Mouse (Mus musculus): ENCODE measurements around the gene Nkx2-5. TPM values are rescaled to one million over a fixed set of nuclear protein-coding genes. Genes with fewer than 3 reads are reported as not detected.

The Nkx2-5 gene
- polyA plus RNA-seq, 1 experiment from 2014 or later = 0.66 TPM

DNA sequence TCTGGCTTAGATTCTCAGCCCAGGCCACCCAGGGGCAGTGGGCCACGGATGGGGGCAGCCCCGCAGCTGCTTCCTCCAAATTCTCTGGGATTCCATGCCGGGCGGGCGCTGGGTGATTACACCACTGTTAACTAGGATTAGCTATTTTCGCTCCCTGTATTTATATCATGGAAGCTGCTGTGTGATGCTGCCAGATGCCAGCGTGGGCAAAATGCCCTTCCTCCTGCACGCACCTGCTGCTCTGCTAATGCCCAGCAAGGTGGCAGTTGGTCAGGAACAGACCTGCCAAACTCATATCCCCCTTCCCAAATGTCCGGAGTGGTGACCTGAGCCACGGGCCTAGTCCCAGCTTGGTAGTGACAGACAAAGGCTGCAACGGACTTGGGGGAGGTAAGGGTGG, 29.7 kb upstream of the Nkx2-5 start:
- Histone ChIP-seq H3K4me1 (replicated peaks) (no peaks in the 10 kb centered on the region), H3K27me3 (no peaks in the 10 kb centered on the region), H3K9ac (no peak overlapping the region), H3K36me3 (no peaks in the 10 kb centered on the region), H3K4me2 (no peak overlapping the region), H3K4me3 (no peak overlapping the region), H3K27ac (replicated peaks) (no peak overlapping the region), H3K9me3 (no peaks in the 10 kb centered on the region)
- ATAC-seq (ENCODE audit: low read depth) = no peak
- 73% methylated on average over 11 of the region's 11 CpGs for WGBS

DNA sequence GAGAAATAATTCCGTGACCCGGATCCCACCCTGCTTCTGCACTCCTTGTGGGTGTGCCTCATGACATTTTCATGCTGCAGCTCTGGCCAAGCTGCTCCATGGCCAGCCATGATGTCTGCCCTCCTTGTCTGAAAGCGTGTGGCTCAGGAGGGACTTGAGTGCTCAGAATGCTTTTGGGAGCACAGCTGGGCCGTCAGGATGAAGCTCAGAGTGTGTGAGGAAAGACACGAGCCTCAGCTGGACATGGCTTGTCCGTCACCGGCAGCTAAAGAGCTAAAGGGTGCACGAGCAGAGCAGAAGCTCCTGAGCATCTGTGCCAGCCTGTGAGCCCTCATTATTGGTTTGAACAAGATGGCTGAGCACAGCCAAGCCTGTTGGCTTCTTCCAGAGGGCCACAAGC, 28.7 kb upstream of the Nkx2-5 start:
- Histone ChIP-seq H3K9ac (no peak overlapping the region), H3K27ac (replicated peaks) (no peak overlapping the region), H3K4me2 (no peak overlapping the region), H3K9me3 (no peaks in the 10 kb centered on the region), H3K4me3 (no peak overlapping the region), H3K36me3 (no peaks in the 10 kb centered on the region), H3K4me1 (replicated peaks) (no peaks in the 10 kb centered on the region), H3K27me3 (no peaks in the 10 kb centered on the region; the same call in 1 of the 2 replicates)
- no peak for ATAC-seq (ENCODE audit: low read depth)
- WGBS = 75% methylated on average over 8 of the region's 8 CpGs

DNA sequence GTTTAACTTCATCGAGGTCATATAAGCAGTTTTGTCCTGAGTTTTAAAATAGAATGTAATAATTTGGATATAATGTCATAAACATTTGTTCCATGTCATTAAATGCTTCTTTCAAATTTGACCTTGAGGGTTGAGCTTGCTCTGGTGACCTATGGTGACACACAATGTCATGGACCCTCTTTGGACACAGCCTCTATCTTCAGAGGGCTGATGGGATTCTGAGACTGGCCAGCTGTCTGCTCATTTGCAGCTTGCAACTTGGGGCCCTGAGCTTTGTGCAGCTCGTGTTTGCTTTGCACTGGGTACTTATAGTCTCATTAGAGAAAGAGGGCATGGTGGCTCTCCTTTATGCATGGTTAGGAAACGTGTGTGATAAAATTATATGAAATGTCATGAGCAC, 28.1 kb upstream of the Nkx2-5 start:
- Histone ChIP-seq H3K27ac (replicated peaks) (no peak overlapping the region), H3K4me2 (no peak overlapping the region), H3K4me3 (no peak overlapping the region), H3K9me3 (no peaks in the 10 kb centered on the region), H3K27me3 (peaks cover under 1% of the 10 kb centered on the region; the same call in 1 of the 2 replicates), H3K9ac (no peak overlapping the region), H3K4me1 (replicated peaks) (no peaks in the 10 kb centered on the region), H3K36me3 (no peaks in the 10 kb centered on the region)
- no peak for ATAC-seq (ENCODE audit: low read depth)
- 67% methylated on average over 3 of the region's 3 CpGs for WGBS

DNA sequence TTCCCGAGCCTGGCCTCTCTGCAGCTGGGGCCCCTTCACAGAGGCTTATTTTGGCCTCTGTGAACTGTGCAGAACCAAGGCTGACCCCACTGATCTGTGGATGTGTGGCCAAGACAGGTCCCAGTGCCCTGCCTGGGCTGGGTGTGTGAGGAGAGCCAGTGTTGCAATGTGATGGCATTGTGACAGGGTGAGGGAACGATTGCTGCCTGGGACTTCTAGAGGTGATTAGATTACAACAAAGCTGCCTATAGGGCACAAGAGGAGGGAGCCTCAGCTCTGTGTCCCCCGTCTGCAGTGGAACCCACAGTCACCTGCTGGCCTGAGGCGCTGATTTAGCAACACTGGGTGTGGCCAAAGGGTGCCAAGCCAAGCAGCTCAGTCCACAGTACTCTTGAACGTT, 23.9 kb upstream of the Nkx2-5 start:
- Histone ChIP-seq H3K27me3 (peaks cover 11% of the 10 kb centered on the region; the same call in 1 of the 2 replicates), H3K36me3 (no peaks in the 10 kb centered on the region), H3K4me3 (no peak overlapping the region), H3K4me2 (no peak overlapping the region), H3K9ac (no peak overlapping the region), H3K4me1 (replicated peaks) (no peaks in the 10 kb centered on the region), H3K9me3 (no peaks in the 10 kb centered on the region), H3K27ac (replicated peaks) (no peak overlapping the region)
- ATAC-seq (ENCODE audit: low read depth) = no peak
- WGBS = 36% methylated on average over 5 of the region's 5 CpGs

DNA sequence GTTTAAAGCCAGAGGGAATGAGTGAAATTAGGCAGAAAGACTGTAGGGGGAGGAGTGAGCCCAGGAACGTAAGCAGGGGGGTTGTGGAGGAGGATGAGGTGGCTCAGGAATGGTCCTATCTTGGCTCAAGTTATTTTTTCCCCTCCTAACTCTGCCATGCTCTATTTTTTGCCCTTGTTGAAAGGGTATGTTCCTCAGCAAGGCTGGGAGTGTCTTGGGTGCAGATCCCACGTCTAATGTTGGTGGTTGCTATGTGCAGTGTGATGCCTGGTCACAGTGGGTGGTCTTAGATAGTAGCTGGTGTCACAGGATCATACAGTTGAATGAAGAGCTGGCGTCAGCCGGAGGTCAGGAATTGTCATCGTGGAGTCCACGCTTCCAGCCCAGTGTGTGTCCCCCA, 20.3 kb upstream of the Nkx2-5 start:
- Histone ChIP-seq H3K4me3 (no peak overlapping the region), H3K36me3 (no peaks in the 10 kb centered on the region), H3K9me3 (peaks cover 3% of the 10 kb centered on the region; the same call in 1 of the 2 replicates), H3K4me2 (no peak overlapping the region), H3K27me3 (peaks cover 29% of the 10 kb centered on the region), H3K4me1 (replicated peaks) (0 out of 2 replicates have a peak, but pooled peaks cover 5% of the 10 kb centered on the region), H3K27ac (replicated peaks) (no peak overlapping the region), H3K9ac (no peak overlapping the region)
- 71% methylated on average over 6 of the region's 6 CpGs for WGBS
- no peak for ATAC-seq (ENCODE audit: low read depth)

DNA sequence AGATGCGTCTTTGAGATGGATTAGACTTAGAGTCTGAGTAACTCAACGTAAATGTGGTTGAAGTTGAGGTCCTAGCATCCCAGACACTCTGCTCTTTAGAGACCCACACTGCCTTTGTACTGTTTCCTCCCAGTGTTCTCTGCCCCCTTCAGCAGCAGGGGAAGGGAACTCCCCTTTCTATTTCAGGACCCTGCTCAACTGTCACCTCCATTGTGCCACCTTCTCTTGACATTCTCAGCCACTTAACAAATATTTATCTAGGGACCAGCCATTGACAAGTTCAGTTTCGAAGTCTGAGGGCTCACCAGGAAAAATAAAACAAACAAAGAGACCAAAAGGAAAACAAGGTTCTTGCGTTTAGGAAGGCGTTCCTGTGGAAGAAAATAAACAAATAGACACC, 19.5 kb upstream of the Nkx2-5 start:
- 62% methylated on average over 5 of the region's 5 CpGs for WGBS
- Histone ChIP-seq H3K36me3 (no peaks in the 10 kb centered on the region), H3K9me3 (peaks cover 3% of the 10 kb centered on the region; the same call in 1 of the 2 replicates), H3K4me1 (replicated peaks) (0 out of 2 replicates have a peak, but pooled peaks cover 5% of the 10 kb centered on the region), H3K27me3 (peaks cover 37% of the 10 kb centered on the region), H3K27ac (replicated peaks) (no peak overlapping the region), H3K9ac (no peak overlapping the region), H3K4me3 (no peak overlapping the region), H3K4me2 (no peak overlapping the region)
- ATAC-seq (ENCODE audit: low read depth) = no peak

DNA sequence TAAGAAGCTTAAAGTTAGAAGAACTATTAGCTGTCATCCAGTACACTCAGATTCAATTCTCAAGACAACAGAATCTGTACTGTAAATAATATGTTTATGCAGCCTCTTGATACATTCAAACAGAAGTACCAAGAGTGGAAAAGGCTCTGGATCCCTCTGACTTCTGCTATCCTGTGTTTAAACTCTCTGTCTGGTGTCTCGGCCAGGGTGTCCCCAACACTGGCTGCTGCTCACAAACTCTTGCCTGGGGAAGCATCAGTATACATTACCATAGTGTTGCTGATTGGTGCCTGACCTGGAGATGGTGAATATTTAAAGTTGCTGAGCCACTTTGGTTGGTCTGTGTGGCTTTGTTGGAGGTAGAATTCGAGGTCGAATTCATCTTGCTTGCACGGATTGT, 17.0 kb upstream of the Nkx2-5 start:
- H3K9ac ChIP-seq = 0 out of 2 replicates have a peak overlapping the region, but pooled peaks have one; percentile 17
- no peak for ATAC-seq (ENCODE audit: low read depth)
- H3K36me3 ChIP-seq = no peaks in the 10 kb centered on the region
- 0 out of 2 replicates have a peak, but pooled peaks cover 5% of the 10 kb centered on the region for H3K4me1 ChIP-seq (replicated peaks)
- H3K4me3 ChIP-seq = no peak overlapping the region
- WGBS = 74% methylated on average over 4 of the region's 4 CpGs
- no peak overlapping the region for H3K27ac ChIP-seq (replicated peaks)
- H3K27me3 ChIP-seq = peaks cover 53% of the 10 kb centered on the region
- no peak overlapping the region for H3K4me2 ChIP-seq
- peaks cover 3% of the 10 kb centered on the region; the same call in 1 of the 2 replicates for H3K9me3 ChIP-seq

DNA sequence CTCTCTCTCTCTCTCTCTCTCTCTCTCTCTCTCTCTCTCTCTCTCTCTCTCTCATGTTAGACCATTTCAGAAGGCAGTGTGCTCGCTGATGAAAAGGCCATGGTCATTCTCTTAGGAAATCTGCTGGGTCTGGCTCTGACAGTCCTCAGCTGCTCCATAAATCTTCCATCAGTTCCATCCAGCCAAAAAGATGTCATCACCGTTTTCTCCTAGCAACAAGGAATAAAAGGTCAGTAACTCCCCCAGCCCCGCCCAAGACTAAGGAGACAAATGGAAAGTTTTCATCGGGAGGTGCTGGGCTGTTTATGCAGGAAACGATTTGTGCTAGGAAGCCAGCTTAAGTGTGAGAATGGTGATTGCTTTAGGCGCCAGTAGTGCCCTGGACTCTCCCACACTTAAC, 16.6 kb upstream of the Nkx2-5 start:
- WGBS = 12% methylated on average over 6 of the region's 6 CpGs
- no peak for ATAC-seq (ENCODE audit: low read depth)
- no peak overlapping the region for H3K27ac ChIP-seq (replicated peaks)
- no peak overlapping the region for H3K4me3 ChIP-seq
- peaks cover 57% of the 10 kb centered on the region for H3K27me3 ChIP-seq
- H3K9me3 ChIP-seq = peaks cover 3% of the 10 kb centered on the region; the same call in 1 of the 2 replicates
- 0 out of 2 replicates have a peak overlapping the region, but pooled peaks have one; percentile 17 for H3K9ac ChIP-seq
- no peaks in the 10 kb centered on the region for H3K36me3 ChIP-seq
- H3K4me2 ChIP-seq = no peak overlapping the region
- 0 out of 2 replicates have a peak, but pooled peaks cover 5% of the 10 kb centered on the region for H3K4me1 ChIP-seq (replicated peaks)

DNA sequence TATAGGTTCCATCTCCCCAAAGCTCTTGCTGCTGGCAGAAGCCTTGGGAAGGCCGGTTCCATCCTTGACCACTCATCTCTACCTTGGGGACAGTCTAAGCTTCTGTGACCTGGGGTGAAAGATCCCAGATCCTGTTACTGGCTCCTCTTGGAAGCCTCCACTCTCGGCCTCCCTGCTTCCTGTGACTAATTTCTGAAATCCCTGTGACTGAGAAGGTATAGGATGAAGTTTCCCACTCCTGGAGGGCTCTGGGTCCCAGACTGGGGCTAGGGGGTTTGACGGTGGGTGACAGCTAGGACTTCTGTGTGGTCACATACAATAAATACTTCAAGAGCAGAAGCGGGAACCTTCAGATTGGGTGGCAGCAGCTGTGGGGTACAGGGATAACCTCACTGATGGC, 16.1 kb upstream of the Nkx2-5 start:
- H3K9ac ChIP-seq = no peak overlapping the region
- peaks cover 62% of the 10 kb centered on the region for H3K27me3 ChIP-seq
- H3K4me2 ChIP-seq = no peak overlapping the region
- no peaks in the 10 kb centered on the region for H3K36me3 ChIP-seq
- no peak overlapping the region for H3K27ac ChIP-seq (replicated peaks)
- 0 out of 2 replicates have a peak, but pooled peaks cover 5% of the 10 kb centered on the region for H3K4me1 ChIP-seq (replicated peaks)
- no peak for ATAC-seq (ENCODE audit: low read depth)
- no peak overlapping the region for H3K4me3 ChIP-seq
- H3K9me3 ChIP-seq = peaks cover 3% of the 10 kb centered on the region; the same call in 1 of the 2 replicates
- WGBS = 43% methylated on average over 4 of the region's 4 CpGs

DNA sequence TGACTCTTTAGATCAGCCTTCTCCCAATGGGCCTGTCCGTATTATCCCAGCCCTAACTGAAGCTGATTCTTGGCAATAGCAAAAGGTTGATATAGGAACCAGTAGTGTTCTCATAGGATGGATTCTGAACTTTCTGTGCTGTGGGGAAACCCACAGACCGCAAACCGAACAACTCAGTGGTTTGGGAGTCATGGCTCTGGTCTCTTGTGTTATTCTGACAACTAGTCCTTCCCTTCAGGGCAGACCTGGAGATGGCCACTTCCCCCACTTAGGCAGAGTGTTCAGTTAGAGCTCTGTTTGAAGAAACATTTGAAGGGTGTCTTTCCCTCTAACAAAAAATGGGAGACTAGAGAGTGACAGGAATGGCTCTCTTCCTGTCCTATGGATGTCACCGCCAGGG, 7.5 kb upstream of the Nkx2-5 start:
- Histone ChIP-seq H3K9ac (no peak overlapping the region), H3K4me2 (no peak overlapping the region), H3K36me3 (no peaks in the 10 kb centered on the region), H3K27me3 (peaks cover 96% of the 10 kb centered on the region), H3K4me3 (no peak overlapping the region), H3K27ac (replicated peaks) (no peak overlapping the region), H3K9me3 (no peaks in the 10 kb centered on the region), H3K4me1 (replicated peaks) (peaks cover 15% of the 10 kb centered on the region)
- 1% methylated on average over 4 of the region's 4 CpGs for WGBS
- no peak for ATAC-seq (ENCODE audit: low read depth)

DNA sequence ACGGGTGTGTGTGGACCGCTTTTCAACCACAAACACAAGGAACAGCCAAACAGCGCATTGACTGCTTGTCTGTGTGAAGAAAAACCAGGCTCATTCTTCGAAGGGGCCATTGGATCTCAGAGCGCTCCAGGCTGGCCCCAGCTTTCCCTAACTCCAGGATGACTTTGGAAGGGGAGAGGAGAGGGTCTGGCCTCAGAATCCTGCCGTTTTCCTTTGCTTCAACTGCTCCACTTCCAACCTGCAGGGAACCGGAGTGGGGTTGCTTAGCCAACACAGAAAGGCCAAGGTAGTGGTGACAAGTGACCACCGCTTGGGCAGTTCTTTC, 6.3 kb upstream of the Nkx2-5 start:
- H3K4me1 ChIP-seq (replicated peaks) = peaks cover 15% of the 10 kb centered on the region
- H3K27me3 ChIP-seq = peaks cover 94% of the 10 kb centered on the region
- no peak overlapping the region for H3K9ac ChIP-seq
- no peaks in the 10 kb centered on the region for H3K9me3 ChIP-seq
- no peak overlapping the region for H3K27ac ChIP-seq (replicated peaks)
- ATAC-seq (ENCODE audit: low read depth) = no peak
- no peak overlapping the region for H3K4me2 ChIP-seq
- 3% methylated on average over 8 of the region's 8 CpGs for WGBS
- no peaks in the 10 kb centered on the region for H3K36me3 ChIP-seq
- no peak overlapping the region for H3K4me3 ChIP-seq

DNA sequence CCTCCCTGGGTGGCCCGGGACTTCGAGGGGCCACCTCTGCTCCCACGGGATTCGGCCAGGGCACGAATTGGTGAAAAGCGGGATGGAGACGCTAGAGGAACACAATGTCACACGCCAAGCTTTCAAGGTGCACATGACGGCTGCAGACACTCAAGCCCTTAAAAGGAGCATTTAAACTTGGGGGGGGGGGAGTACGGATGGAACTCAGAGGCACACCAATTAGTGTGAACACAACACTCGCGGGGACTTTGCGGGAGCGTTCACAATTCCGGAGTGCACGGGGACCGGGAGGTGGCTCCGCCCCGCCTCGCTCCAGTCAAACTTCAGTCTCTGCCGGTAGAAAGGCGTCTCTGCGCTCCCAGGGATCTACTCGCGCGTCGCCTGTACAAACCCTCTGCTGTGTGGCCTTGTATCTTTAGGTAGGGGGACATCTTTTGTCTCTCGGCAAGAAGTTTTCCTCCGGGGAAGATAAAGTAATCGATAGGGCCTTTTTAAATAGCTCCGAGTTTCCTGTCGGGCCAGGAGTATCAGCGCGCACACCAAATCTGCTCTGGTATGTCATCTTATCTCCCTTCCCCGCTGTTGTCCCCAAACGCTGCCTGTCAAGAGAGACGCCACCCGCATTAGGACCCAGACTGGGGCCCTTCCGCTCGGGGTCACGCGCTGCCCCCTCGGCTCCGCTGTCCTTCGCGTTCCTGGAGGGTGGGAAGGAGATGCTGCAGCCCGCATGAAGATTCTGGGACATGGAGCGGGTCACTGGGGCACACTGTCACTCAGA, 5.7 kb upstream of the Nkx2-5 start:
- Histone ChIP-seq H3K27me3 (peaks cover 94% of the 10 kb centered on the region), H3K4me1 (replicated peaks) (peaks cover 15% of the 10 kb centered on the region), H3K27ac (replicated peaks) (no peak overlapping the region), H3K4me3 (peak overlapping the region; percentile 6; the same call in 1 of the 2 replicates), H3K9me3 (no peaks in the 10 kb centered on the region), H3K36me3 (no peaks in the 10 kb centered on the region), H3K4me2 (0 out of 2 replicates have a peak overlapping the region, but pooled peaks have one; percentile 24), H3K9ac (no peak overlapping the region)
- under 1% methylated on average over 48 of the region's 48 CpGs for WGBS
- no peak for ATAC-seq (ENCODE audit: low read depth)
